Mouse (Mus musculus) thymus, postnatal 36 days (tissue): ENCODE results near the gene BC052040.
A peak's percentile ranks its signal among the peaks of the same experiment; 100 is the strongest.

Source experiments
- DNase-seq, 2 experiments: peaks; one replicate each; pipeline ENCODE4 v3.0.0; 2022; ENCODE audit warnings: mixed read lengths in 2 of 2

Gene BC052040

DNA sequence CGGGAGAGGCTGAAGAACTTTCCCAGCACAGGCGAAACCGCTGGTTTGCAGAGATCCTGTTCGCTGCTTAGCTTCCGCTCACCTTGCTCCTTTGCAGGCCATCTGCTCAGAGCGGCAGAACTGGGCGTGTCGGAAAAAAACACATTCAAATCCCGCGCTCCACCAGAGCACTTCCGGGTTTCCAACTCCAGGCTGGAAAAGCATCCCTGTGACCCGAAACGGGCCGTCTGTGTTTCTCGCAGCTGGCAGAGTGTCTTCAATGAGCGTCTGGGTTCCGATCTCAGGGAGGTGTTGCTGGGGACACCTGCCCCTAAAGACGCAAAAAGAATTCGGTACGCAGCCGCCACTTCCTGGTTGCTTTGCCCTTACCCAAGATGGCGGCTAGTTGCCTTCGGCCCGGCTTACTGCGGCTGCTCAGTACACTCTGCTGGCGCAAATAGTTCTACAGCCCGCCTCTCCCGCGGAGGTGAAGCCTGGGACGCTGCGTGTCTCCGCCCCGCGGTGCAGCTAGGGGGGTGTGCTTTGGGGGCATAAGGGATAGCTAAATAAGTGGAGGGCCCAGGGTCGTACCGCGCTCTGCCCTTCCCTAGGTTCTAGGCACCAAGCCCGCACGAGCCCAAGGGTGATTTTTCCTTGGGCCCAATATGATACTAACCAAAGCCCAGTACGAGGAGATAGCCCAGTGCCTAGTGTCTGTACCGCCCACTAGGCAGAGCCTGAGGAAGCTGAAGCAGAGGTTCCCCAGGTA lies at the start of gene BC052040:
BC052040 (plus strand) TSS at position 476 of the 748 bp plus-strand sequence.
- DNase-seq: peak; percentile 90

DNA sequence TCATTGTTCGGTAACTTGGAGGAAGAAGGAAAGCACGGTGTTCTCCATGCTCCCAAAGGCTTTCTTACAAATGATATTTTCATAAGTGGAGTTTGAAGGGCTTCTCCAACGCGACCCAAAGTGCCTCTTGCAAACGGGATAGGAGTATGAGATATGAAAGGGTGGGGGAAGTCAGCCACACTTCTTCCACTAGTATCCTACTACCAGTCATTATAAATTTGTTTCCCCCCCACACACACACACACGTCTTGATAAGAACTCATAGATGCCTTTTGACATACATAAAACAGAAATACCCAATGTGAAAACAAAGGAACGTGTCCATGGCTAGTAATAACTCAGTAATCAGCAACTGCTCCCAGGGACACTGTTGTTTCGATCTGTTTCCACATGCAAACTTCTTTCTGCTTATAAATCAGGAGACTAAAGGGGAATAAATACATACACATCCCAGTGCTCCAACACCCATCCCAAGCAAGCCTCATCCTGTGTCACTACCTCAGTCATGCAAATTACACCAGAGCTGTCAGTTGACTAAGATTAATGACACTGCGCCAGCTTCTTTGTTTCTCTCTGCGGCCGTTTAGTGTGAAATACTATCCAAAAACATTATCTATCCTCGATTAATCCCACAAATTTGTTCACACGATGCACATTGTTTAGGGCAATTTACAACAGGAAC lies 43.4 kb upstream of the BC052040 start:
- DNase-seq: no peak

DNA sequence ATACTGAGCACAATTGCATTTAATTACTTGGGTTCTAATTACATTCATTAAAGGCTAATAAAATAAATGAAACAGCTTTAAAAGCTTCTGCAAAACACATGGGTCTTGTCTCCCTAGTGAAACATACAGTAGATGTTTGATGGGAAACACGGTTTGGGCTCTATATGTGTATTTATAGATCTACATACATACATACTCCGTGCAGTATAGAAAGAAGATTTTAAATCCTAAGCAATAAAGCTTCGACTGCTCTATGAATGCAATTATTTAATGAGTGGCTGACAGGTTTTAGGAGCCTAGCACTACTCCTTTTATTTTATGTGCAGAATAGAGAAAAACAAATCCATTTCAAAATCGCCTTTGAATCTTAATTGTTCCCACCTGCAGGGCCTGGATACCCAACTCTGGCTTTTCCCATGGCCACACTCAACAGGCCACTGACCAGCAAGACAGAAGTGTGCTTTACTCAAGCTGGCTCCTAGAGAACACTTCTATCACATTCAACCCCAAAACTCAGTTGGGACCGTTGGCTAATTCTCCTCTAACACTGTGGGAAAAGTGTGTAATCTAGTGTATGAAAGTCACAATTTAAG lies 42.7 kb upstream of the BC052040 start:
- no peak for DNase-seq

DNA sequence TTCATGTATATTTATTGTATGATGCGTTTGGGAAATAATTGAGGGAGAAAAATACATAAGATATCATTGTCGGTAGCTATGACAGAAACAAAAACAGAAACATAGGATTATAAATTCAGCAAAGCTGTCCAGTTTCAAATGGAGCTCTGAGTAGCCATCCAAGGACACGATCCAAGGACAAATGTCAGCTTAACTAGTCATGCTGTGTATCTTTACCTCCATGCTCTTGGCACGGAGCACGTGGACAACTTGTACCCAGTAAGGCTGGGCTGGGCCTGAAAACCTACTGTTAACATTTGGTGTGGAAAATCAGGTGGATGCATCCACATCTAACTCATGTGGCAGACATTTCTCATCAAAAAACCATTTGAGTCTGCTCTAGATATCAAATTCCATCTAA lies 41.8 kb upstream of the BC052040 start:
- DNase-seq: no peak

DNA sequence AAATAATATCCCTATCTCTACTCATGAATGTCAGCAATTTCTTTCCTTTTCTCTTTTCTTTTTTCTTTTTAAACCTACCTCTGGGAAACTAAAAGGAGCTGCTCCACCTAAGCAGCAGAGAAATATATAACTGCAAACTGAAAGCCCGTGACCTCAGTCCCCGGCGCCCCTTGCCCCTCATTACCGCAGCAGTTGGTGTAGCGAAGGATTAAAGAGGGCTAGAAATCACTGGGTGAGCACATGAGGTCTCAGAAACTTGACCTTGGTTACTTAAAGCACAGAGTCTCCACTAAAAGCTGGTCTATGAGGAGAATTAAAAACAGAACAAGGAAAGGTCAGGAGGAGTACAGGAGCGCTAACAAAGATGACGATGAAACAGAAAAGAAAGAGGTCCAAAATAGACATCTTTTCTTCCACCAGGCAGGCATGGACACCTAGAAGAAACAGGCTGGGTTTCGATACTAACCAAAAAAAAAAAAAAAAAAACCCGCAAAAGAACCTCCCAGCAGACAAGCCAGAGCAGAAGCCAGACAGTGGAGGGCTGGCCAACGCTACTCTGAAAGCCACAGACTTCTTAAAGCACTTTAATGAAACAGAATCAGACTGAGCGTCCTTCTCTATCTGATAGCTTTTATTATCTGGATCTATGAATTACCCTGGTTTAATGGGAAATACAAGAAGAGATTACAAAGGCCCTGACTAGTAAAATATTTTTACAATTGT lies 39.0 kb upstream of the BC052040 start:
- no peak for DNase-seq

DNA sequence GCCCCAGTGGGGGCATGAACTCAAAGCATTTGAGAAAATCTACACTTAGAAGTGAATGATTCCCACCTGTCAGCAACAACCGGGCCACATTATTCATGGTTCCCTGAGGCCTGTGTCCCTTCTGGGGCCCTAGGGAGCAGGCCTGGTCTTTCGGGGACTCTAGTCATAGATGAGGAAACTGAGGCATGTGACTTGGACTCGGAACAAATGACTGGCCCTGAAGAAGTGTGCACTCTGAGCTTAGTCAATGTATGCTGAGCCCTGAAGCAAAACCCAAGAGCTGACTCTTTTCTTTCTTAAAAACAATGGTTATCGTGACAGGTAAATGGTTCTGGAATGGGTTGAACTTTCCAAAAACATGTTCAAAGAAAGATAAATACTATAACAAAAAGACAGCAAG lies 38.3 kb upstream of the BC052040 start:
- no peak for DNase-seq

DNA sequence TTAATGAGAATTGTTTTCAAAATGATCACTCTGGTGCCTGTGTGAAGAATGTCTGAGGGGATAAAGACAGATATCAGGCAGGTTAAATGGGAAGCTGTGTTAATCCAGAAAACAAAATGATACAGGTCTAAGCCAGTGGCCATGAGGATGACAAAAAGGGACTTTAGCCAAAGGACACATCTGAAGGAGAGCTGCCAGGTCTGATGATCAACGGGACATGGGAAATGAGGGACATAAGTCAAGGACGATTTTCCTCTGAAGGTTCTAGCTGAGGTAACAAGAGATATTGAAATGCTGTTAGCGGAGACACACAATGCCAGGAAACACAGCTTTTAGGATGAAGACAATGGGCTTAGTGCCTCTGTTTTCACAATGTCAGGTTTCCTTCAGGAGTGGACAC lies 29.6 kb upstream of the BC052040 start:
- DNase-seq: no peak

DNA sequence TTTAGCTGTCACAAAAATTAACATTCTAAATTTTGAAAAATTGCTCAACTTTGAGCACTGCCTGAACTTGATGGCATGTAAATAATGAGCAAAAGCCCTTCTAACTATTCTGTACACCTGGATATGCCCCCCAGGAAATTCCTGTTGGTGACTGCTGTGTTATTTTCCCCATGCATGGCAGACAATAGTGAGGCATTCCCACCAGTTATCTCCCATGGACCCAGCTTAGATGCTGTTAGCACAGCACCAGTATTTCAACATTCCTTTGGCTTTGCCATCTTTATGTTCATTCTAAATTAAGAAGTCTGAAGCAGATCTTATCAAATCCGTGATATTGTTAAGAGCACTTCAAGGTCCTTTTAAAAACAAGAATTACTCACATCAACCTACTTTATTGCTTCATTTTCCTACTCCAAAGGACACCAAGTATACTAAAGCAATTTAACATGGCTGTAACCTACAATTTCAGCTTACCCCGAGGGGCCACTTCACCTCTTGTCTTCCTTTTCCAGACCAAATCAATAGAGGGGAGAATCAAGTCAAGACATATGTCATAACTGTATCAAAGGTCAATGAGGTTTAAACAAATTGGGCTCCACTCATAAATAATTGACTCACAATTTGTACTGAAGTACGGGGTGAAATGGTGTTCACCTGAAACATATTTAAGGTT lies 19.2 kb upstream of the BC052040 start:
- no peak for DNase-seq

DNA sequence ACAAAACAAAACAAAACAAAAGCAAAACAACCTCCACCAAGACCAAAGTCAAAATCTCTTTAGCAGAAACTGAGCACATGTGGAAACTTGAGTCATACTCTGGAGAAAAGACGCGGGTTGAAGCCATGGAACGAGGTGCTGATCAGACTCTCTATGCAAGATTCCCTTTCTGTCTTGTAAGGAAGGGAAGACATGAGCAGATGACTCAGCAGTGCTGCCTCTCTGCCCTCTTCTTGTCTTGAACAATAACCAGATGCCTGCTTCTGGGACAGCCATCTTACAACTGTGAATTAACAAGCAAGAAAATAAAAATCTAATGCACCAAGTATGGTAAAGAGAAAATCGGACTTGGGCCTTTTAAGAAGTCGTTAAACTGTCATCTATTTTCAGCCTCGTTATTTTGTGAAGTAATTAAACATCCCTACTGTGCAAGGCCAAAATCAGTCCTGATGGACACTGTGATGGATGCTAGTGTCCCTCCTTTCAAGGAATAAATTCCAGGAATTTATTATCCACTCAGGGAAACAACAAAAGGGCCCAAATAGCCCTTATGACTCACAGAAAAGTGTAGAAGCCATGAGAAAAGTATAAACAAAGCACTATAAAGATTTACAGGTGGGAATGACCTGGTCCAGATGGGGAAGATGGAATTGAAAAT lies 18.0 kb upstream of the BC052040 start:
- DNase-seq: no peak

DNA sequence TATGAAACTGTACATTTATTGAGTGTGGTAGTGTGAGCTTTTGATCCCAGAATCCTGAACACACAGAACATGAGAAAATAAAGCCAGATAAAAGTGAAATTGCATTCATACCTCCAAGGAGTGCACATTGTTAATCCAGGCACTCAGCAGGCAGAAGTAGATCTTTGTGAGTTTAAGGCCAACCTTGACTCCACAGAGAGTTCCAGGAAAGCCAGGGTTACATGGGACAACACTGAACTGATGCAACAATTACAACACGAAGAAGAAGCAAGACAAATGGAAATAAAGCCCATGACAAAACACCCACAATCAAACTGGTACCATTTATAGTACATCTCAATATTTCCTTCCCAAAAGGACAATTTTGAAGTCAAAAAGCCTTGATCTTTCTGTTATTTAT lies 9.5 kb upstream of the BC052040 start:
- no peak for DNase-seq

DNA sequence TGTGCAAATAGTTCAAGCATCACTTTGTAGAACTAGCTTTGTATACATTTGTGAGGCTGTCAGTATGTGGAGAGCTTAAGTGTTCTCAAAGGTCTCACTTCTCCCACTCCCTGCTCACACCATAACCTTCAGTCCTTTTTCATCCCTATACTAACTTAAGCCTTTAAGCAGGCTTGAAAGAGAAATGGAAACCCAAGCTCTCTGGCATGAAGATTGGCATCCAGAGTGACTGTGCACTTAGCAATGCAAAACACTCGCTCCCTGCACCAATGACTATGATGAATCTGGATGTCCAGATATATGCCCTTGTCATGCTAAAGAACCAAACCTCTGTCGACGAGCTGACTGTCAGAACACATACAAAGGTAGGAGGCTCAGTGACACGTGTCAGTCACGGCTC lies 6.7 kb upstream of the BC052040 start:
- no peak for DNase-seq

DNA sequence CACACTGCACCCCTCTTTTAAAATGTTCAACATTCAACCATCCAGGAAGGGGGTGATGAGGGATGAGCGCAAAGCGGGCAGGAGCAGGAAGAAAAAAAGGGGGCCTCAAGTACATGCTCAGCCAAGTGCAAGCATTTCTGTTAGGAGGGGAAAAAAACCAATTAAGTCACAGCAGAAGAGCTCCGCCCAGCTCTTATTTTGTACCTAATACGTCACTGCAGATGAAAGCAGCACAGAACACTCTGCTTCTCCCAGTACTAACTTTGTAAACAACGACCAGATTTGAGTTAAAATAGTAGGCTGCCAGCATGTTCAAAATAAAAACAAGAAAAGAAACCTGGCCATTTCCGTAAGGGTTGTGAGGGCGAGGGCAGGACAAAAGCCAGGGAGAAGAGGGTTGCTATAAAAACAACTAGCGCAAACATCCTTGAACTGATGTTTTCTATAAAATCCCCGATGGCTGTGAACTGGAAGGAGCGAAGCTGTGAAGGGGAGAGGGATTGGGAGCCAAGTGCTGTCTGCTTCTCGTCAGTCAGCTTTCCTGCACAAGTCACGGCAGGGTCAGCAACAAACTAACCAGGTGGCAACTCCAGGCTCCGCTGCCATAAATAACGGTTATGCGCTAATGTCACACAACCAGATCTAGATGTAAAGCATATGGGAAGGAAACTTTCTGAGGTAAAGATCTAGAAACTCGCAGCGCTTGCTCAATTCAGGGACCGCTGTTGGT lies 2.2 kb upstream of the BC052040 start:
- DNase-seq: no peak

DNA sequence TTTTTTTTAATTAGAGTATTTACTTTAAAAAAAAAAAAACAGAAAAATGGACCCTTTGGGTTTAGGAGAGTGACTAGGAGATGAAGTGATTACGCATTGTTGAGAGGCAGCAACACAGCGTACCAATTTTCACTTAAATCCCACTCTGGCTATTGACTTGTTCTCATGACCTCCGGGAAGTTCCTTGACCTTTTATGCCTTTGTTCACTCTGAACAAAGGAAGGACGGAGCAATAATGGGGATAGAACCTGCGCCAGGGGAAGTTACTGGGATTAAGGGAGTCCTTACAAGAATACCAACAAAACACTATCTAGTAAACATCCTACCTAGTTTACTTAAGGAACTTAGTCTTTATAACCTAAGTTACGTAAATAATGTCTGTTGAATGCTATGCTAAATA lies 1.5 kb upstream of the BC052040 start:
- DNase-seq: no peak

DNA sequence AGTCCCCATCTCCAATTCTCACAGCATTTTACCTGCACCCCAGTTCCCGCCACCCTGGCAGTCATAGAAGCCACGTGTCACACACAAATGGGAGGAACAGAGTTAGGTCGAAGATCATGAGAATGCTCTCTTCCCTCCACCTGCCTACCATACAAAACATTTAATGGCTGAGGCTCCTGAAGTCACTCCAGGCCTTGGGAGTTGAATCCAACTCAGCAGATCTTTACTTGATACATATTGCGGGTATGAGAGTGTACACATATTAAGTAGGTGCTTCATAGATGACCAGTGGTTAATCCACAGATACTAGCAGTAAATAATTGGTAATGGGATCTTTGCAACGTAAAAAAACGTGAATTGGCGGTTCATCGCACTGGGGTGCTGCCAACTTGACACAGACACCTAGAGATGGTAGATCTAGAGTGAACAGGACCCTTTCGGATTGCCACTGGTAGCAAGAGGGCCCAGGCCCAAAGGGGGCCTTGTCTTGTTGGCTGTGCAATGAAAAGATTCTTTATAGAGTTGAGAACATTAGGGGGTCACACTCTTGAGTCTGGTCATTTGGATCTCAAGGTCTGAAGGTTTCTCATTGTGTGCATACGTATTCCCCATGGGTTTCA lies 583 bp downstream of the BC052040 start:
- DNase-seq: no peak

DNA sequence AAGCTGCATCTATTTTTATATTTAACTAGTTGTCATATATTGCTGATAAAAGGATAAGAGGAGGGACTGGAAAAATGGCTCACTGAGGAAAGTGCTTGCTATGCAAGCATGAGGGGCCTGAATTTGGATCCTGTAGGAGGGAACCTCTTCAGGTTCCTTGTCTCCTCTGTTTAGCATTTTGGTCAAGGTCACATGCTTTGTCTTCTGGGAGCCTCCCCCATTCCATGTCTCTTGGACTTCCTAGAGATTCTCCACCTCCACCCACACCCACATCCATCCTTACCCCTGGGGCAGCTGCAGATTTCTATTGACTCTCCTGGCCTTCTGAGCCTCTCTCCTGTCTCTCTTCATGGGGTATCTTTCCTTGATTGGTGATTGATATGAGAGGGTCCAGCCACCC lies 2.3 kb downstream of the BC052040 start:
- no peak for DNase-seq

DNA sequence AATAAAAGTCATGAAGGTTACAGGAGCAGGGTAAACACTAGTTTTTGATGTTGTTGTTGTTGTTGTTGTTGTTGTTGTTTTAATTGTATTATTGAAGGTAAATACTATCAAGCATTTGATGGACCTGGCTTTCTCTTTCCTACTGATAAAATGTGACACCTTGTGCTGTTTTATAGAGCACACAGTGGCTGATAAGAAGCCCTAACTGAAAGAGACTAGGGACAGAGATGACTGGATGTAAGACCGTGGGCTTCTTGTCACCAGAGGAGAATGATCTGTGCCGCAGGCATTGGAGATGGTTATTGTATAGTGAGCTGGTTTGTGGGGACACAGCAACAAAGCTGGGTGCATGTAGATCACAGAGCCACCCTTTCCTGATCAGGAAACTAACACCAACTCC lies 9.1 kb downstream of the BC052040 start:
- no peak for DNase-seq

DNA sequence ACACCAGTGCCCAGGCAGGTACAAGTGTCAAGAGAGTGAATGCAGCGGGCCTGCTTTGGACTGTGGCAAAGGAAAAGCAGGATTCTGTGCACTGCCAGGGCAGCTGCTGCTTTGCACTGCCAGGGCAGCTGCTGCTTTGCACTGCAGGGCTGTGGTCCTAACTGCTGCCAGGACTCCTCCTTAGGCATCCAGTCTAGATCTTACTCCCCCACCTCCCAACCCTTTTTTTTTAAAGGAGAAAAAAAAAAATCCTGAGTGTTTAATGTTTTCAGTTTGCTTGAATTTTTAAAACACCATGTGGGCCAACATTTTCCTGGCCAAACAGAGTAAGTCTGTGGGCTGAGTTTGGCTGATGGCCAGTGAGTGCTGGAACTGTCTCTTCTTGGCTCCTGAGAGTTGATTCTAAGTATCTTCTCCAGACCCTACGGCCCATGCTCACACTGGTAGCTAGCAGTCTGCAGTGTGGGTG lies 11.2 kb downstream of the BC052040 start:
- DNase-seq: no peak

DNA sequence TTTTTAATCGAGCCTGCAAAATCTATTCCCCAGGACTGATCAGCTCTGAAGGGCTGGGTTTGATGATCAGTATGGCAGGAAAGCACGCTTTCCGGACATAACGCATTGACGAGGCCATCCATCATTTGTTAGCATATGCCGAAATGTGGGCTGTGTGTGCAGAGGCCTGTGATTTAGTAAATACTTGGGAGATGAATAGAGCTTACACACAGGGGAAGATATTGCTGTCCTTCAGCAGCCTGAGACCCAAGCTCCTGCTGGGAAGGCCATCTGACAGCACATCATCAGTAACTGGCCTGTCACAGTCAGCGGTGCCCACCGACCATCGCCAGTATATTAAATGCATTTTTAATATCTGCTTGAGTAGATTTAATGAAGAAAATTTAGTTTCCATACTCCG lies 15.5 kb downstream of the BC052040 start:
- no peak for DNase-seq

DNA sequence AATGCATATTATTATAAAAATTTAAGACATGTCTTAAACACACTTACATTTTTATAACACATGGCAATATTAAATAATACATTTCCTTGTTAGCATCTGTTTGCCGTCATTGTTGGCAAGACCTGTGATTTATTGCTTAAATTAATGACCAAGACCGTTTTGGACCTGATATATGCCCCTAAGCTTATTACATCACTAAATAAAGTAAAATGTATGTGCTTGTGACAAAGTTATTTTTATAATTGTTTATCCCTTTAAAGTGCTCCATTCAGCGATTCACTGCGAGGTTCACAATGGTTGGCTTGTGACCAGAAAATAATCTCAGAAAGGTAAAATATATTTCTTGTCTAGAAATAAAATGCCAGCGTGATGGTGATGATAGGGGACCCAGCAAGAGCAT lies 16.8 kb downstream of the BC052040 start:
- DNase-seq: no peak

DNA sequence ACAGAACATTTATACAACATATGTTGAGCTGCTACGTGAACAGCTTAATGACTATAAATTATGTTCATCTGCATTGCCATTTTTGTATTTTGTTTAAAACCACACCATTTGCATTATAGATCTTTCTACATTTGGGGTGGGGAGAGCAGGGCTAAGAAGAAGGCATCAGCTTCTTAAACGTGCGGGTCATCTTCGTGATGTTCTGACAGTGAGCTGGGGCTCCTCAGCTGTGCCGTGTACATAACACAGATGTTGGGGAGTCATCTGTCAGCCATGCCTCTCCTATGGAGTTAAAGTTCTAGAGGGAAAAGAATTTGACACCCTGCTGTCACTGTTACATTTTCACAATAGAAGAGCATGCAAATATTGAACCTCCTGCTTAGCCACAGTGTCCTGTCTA lies 19.2 kb downstream of the BC052040 start:
- DNase-seq: no peak

DNA sequence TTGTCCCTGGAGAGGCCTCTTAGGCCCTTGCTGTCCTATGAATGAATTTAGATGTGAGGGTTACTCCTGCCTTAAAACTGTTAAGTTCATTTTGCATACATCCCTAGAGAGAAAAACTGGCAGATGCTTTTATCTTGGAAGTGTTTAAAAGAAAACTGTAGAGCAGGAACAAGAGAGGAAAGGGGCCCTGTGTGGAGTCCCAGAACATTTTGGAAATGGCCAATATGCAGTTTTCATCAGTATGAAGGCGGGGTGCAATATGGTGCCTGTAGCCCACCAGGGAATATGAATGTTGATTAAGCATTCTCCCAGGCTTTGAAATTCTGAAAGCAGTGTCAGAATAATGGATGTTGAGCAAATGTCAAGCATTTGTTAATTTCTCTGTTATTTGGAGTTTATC lies 19.8 kb downstream of the BC052040 start:
- DNase-seq: no peak
